ENCODE assay signal across 9 mouse cellular contexts in the genomic region with DNA sequence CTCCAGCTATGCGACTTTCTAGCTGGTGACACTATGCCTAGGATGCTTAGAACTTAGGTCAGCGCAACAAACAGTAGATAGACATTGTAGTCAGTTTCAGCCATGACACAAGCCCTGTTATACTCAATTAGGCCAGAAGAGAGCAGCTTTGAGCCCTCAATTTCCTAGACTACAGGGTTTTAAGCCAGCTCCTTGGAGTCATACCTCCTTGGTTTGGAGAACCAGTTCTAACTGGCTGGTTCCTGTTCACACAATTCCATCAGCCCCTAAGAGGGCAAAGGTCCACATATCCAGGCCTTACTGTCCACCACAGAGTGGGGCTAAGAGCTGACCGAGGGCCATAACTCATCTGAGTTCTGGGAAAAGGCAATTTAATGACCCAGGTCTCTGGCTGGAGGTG. TPM values are rescaled to one million over a fixed set of nuclear protein-coding genes. Genes with fewer than 3 reads are reported as not detected.
DNase-seq lines count a peak whose midpoint lies in the region; ATAC-seq and TF ChIP-seq lines count a peak whose summit lies in the region.
"Had no signal": no experiment of that assay in that cellular context is flagged by ENCODE, and none has a peak within 500 bp of the region (broad histone marks: within the 10 kb centered on the region; RNA-seq: fewer than 3 reads in every experiment).

No protein-coding gene starts in this region.

- TF ChIP-seq EP300 in stomach, postnatal 0 days (optimal IDR thresholded peaks at IDR 0.05): no peak

- no peaks in the 10 kb centered on the region for H3K4me1 ChIP-seq in stomach, postnatal 0 days (replicated peaks; ENCODE audit: control insufficient read depth, insufficient read depth)

- intact Hi-C loops in heart, postnatal 25 days (cut with DNase I): loop anchor here (1.0 to 5.0 kb wide), 2 partner anchors 43 to 165 kb away; a partner anchor contains a TSS

- H3K27ac ChIP-seq in stomach, postnatal 0 days (replicated peaks): no peak overlapping the region
- H3K27ac ChIP-seq: limb, embryonic 13.5 days had no signal

- no peaks in the 10 kb centered on the region for H3K36me3 ChIP-seq in stomach, postnatal 0 days (ENCODE audit: control insufficient read depth, insufficient read depth, low read length)
- H3K36me3 ChIP-seq: limb, embryonic 13.5 days had no signal

- WGBS in stomach, postnatal 0 days: 56% methylated on average over 3 of the region's 3 CpGs

- no peak overlapping the region for H3K9ac ChIP-seq in stomach, postnatal 0 days (ENCODE audit: low read length)
- H3K9ac ChIP-seq: limb, embryonic 13.5 days had no signal

- no peaks in the 10 kb centered on the region for H3K9me3 ChIP-seq in stomach, postnatal 0 days (ENCODE audit: control insufficient read depth, low read length)
- H3K9me3 ChIP-seq: limb, embryonic 13.5 days had no signal

- H3K4me3 ChIP-seq in stomach, postnatal 0 days (ENCODE audit: low read depth, low read length): no peak overlapping the region
- H3K4me3 ChIP-seq: limb, embryonic 13.5 days had no signal

- TF ChIP-seq CTCF in stomach, postnatal 0 days (IDR thresholded peaks at IDR 0.05; ENCODE audit: low read depth): peak; percentile 87

- peak; percentile 34 for ATAC-seq in megakaryocyte, adult 5-6 weeks (ENCODE audit: poor library complexity, severe bottlenecking)
- peak; percentile 54 for ATAC-seq in stomach, postnatal 0 days (ENCODE audit: low FRiP score, low TSS enrichment)

- DNase-seq in heart, adult 11 months: peak; percentile 93
- no peak for DNase-seq in heart, postnatal 25 days (ENCODE audit: low spot score)
- peak; percentile 75 for DNase-seq in CD4-positive, CD25-positive, alpha-beta regulatory T cell, adult 2 months (ENCODE audit: low read depth, low spot score)
- peak; percentile 48 for DNase-seq in c-Kit-positive CD71-positive TER-119-positive erythroid progenitor cells, embryonic 14.5 days (ENCODE audit: low spot score)
- DNase-seq in heart, adult 8-10 months (ENCODE audit: low spot score): peak; percentile 84
- DNase-seq in kidney, postnatal 4 days: peak; percentile 72 to 78
- peak; percentile 57 for DNase-seq in stomach, postnatal 0 days (ENCODE audit: low spot score)

- no peak overlapping the region for H3K4me2 ChIP-seq in stomach, postnatal 0 days (replicated peaks; ENCODE audit: low read depth)
- H3K4me2 ChIP-seq: limb, embryonic 13.5 days had no signal

- no peaks in the 10 kb centered on the region for H3K27me3 ChIP-seq in stomach, postnatal 0 days (ENCODE audit: control insufficient read depth, insufficient read depth, low read length)

RNA-seq across cellular contexts. Expression of a gene that starts 3.2 kb away (rescaled TPM):
- 1 to 10 TPM; 4.1 to 4.3 TPM for total RNA-seq in heart, postnatal 25 days (2021)
- total RNA-seq in heart, adult 8-10 months (2022): 1 to 10 TPM; 3.8 to 5.2 (median 4.0) TPM
- total RNA-seq in megakaryocyte, adult 5-6 weeks (2015): 23.9 and 24.2 TPM in 2 replicates
- 14.3 and 16.7 TPM in 2 replicates for total RNA-seq in megakaryocyte, adult 5-6 weeks (2017)
- 4.5 and 6.2 TPM in 2 replicates for polyA plus RNA-seq in stomach, postnatal 0 days (2015; fragmentation: Nextera tagmentation; extraction: Ambion mirVana)

RNA-seq across cellular contexts. Expression of a gene that starts 14.3 kb away (rescaled TPM):
- 10 to 100 TPM; 22.3 to 28.8 TPM for total RNA-seq in heart, postnatal 25 days (2021)
- 10 to 100 TPM; 11.8 to 22.9 (median 17.5) TPM for total RNA-seq in heart, adult 8-10 months (2022)
- not detected in 2 replicates for total RNA-seq in megakaryocyte, adult 5-6 weeks (2015)
- total RNA-seq in megakaryocyte, adult 5-6 weeks (2017): not detected in 2 replicates
- 0.31 and 0.34 TPM in 2 replicates for polyA plus RNA-seq in stomach, postnatal 0 days (2015; fragmentation: Nextera tagmentation; extraction: Ambion mirVana)

Comparison
In these comparisons a context has a peak if more than half of its experiments do, and no peak if none do; other contexts are left out.
1. RNA of a gene that starts 14.3 kb away (total RNA-seq): 22.3 to 28.8 TPM in heart, postnatal 25 days and 11.8 to 22.9 TPM in heart, adult 8-10 months; not detected in megakaryocyte, adult 5-6 weeks; every median in the first group is over 10 times any median in the second.